Mouse (Mus musculus) myocyte (in vitro differentiated cells): ENCODE measurements at regions not wholly inside any gene's neighbourhood (a gene's known extent, or its start where the extent isn't known, plus 50 kb on each side); places are given as distances from the start of the nearest gene placed in this dataset.

Experiments
- CEBPB ChIP-seq: IDR thresholded peaks from 2 replicates; pipeline ENCODE4 v1.6.1; 2011; ENCODE audit warnings: mild to moderate bottlenecking, moderate library complexity; ENCODE audit not compliant: poor library complexity, insufficient read depth, severe bottlenecking
- E2F4 ChIP-seq: IDR thresholded peaks from one replicate; pipeline ENCODE4 v1.6.1; 2011; ENCODE audit warnings: mild to moderate bottlenecking, control low read depth, moderate library complexity; ENCODE audit not compliant: insufficient read depth
- MAX ChIP-seq: IDR thresholded peaks from one replicate; pipeline ENCODE4 v1.6.1; 2011; ENCODE audit warnings: low read depth, mild to moderate bottlenecking, control low read depth
- MYOD1 ChIP-seq, 3 experiments: IDR thresholded peaks; one replicate each; pipeline ENCODE4 v1.6.1; 2011; ENCODE audit warnings: control low read depth in 2 of 3, low read depth in 2 of 3, mild to moderate bottlenecking in 2 of 3, moderate library complexity in 1 of 3; ENCODE audit not compliant: insufficient read length in 2 of 3, control insufficient read depth in 1 of 3
- MYOG ChIP-seq, 3 experiments: IDR thresholded peaks; one replicate each; pipeline ENCODE4 v1.6.1; 2011; ENCODE audit warnings: control low read depth in 2 of 3, low read depth in 2 of 3, mild to moderate bottlenecking in 2 of 3; ENCODE audit not compliant: insufficient read length in 2 of 3, control insufficient read depth in 1 of 3, insufficient read depth in 1 of 3
- POLR2A ChIP-seq: IDR thresholded peaks from one replicate; pipeline ENCODE4 v1.6.1; 2011; ENCODE audit warnings: low read depth, mild to moderate bottlenecking, control low read depth, moderate library complexity; ENCODE audit not compliant: insufficient read length
- POLR2AphosphoS2 ChIP-seq: IDR thresholded peaks from one replicate; pipeline ENCODE4 v1.6.1; 2011; ENCODE audit warnings: low read depth, control low read depth; ENCODE audit not compliant: insufficient read length
- REST ChIP-seq: IDR thresholded peaks from one replicate; pipeline ENCODE4 v1.6.1; 2011; ENCODE audit warnings: mild to moderate bottlenecking, control low read depth, moderate library complexity; ENCODE audit not compliant: insufficient read depth, insufficient read length
- SRF ChIP-seq: IDR thresholded peaks from one replicate; pipeline ENCODE4 v1.6.1; 2011; ENCODE audit warnings: low read depth; ENCODE audit not compliant: control insufficient read depth, insufficient read length
- TCF12 ChIP-seq: IDR thresholded peaks from one replicate; pipeline ENCODE4 v1.6.1; 2011; ENCODE audit warnings: mild to moderate bottlenecking, control low read depth; ENCODE audit not compliant: poor library complexity, insufficient read depth, severe bottlenecking
- TCF3 ChIP-seq: IDR thresholded peaks from one replicate; pipeline ENCODE4 v1.6.1; 2011; ENCODE audit warnings: low read depth, control low read depth; ENCODE audit not compliant: insufficient read length
- USF1 ChIP-seq: IDR thresholded peaks from one replicate; pipeline ENCODE4 v1.6.1; 2011; ENCODE audit warnings: low read depth, mild to moderate bottlenecking, control low read depth, moderate library complexity

GRCm38 (mm10) chr6:35376526-35376925 is 50.6 kb upstream of the Fam180a start:
- TF ChIP-seq POLR2A, result no peak
- no peak for TF ChIP-seq USF1
- TF ChIP-seq SRF, result no peak
- TF ChIP-seq MYOD1 (IDR thresholded peaks at IDR 0.05; ENCODE audit: control insufficient read depth in 1 of 3, insufficient read length in 2 of 3, low read depth in 2 of 3), result no peak
- TF ChIP-seq CEBPB, result no peak
- no peak for TF ChIP-seq MAX
- TF ChIP-seq POLR2AphosphoS2, result no peak
- no peak for TF ChIP-seq E2F4
- no peak for TF ChIP-seq TCF3
- TF ChIP-seq MYOG (IDR thresholded peaks at IDR 0.05; ENCODE audit: control insufficient read depth in 1 of 3, insufficient read depth in 1 of 3, insufficient read length in 2 of 3, low read depth in 2 of 3), result no peak
- no peak for TF ChIP-seq TCF12
- no peak for TF ChIP-seq REST
